Mouse (Mus musculus) neutrophil, adult 65 days (primary cell): ENCODE measurements around the gene Wdr78. TPM values are rescaled to one million over a fixed set of nuclear protein-coding genes. Genes with fewer than 3 reads are reported as not detected.

Experiments used
- total RNA-seq: library from RNA; stranded (reverse); gene quantifications from 2 replicates; pipeline ENCODE4 v1.2.4, GENCODE M21; 2023

Wdr78 gene
- 4.2 and 4.4 TPM in 2 replicates for total RNA-seq

GRCm38 (mm10) chr4:103114184-103115111 lies at the start of gene Wdr78, which contains the start of gene Mier1:
Gene Wdr78, minus strand, starts transcription at chr4:103114555.
Gene Mier1, plus strand, starts transcription at chr4:103114390.

GRCm38 (mm10) chr4:103026621-103027020 lies 87.7 kb downstream of the Wdr78 start, which contains the start of gene Insl5:
Gene Insl5, minus strand, starts transcription at chr4:103026842.

Other genes with a start within 250 kb of the Wdr78 start
- gene Tctex1d1, start 135.9 kb downstream of the Wdr78 start, total RNA-seq: 1.0 TPM in 1 of 2 replicates, not detected in the other
- not detected in 2 replicates for gene Insl5, start 87.7 kb downstream of the Wdr78 start, total RNA-seq
- gene Mier1, start 165 bp downstream of the Wdr78 start, total RNA-seq: 73.3 and 92.2 TPM in 2 replicates
- 5.8 TPM in 2 replicates for gene Slc35d1, start 100.6 kb upstream of the Wdr78 start, total RNA-seq
- not detected in 2 replicates for gene 4921539E11Rik, start 176.3 kb upstream of the Wdr78 start, total RNA-seq
- 17.2 and 18.8 TPM in 2 replicates for gene Oma1, start 199.3 kb upstream of the Wdr78 start, total RNA-seq